Mouse (Mus musculus): ENCODE data around the gene Aifm3. TPM values are rescaled to one million over a fixed set of nuclear protein-coding genes. Genes with fewer than 3 reads are reported as not detected.
"Not testable (repeated sequence)": the region's sequence is repeated elsewhere in the genome, so short reads cannot be mapped to it uniquely, and the experiment has no call there.

Gene Aifm3
- polyA plus RNA-seq, 1 experiment, result not detected

DNA sequence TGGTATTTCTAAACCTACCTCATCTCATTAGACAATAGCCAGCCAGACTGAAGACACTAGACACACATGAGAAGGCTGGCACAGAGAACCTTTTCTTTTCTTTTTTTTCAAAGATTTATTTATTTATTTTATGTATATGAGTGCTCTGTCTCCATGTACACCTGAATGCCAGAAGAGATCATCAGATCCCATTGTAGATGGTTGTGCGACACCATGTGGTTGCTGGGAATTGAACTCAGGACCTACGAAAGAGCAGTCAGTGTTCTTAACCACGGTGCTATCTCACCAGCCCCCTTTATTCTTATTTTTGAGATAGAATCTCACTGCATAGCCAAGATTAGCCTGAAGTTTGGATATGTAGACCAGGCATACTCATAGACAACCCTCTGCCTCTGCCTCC lies 47.2 kb downstream of the Aifm3 start:
- TF ChIP-seq CTCF (IDR thresholded peaks at IDR 0.05; ENCODE audit: low read depth, low read length), result no peak
- no peak for TF ChIP-seq POLR2A (IDR thresholded peaks at IDR 0.05; ENCODE audit: borderline replicate concordance, low read depth, low read length)
- Histone ChIP-seq H3K4me1 (ENCODE audit: control insufficient read depth, insufficient read depth, low read length) (peaks cover 4% of the 10 kb centered on the region; the same call in 1 of the 2 replicates), H3K4me3 (ENCODE audit: insufficient read depth, low read length) (no peak overlapping the region), H3K27ac (ENCODE audit: insufficient read depth, low read depth, low read length) (no peak overlapping the region)

DNA sequence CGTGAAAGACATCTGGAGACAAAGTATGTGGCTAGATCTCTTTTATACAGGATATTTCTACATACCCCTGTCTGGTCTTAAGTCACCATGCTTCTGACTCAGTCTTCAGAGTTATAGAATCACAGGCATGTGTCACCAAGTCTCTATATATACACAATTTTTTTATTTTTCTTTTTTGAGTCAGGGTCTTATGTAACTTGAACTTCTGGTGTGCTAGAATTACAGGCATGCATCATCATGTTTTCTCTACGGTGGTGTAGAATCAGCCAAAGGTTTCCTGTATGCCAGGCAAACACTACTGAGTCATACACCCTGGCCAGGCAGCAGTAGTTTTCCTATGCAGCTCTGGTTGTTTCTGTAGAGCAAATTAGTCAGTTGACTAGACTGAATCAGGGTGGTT lies 53.2 kb downstream of the Aifm3 start:
- Histone ChIP-seq H3K4me1 (ENCODE audit: control insufficient read depth, insufficient read depth, low read length) (peaks cover 6% of the 10 kb centered on the region), H3K27ac (ENCODE audit: insufficient read depth, low read depth, low read length) (no peak overlapping the region), H3K4me3 (ENCODE audit: insufficient read depth, low read length) (no peak overlapping the region)
- TF ChIP-seq CTCF (IDR thresholded peaks at IDR 0.05; ENCODE audit: low read depth, low read length) (no peak), POLR2A (IDR thresholded peaks at IDR 0.05; ENCODE audit: borderline replicate concordance, low read depth, low read length) (no peak)

DNA sequence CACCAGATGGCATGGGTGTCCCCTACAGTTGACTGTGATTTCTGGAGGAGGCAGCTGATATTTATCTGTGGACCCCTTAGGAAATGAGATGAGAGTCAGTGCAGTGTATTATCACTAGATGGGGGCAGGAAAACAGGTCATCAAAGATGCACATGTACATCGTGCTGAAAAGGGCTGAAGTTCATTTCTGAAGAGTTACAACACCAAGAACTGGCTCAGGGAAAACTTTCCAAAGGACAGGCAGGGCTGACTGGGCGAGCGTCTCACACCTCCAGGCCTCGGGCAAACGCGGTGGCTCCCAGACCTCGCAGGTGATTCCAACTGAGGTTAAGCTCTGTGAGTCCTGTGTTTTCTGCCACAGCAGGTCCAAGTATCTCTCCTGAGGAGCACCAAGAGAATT lies 63.4 kb downstream of the Aifm3 start:
- peaks cover 13% of the 10 kb centered on the region for H3K4me1 ChIP-seq (ENCODE audit: control insufficient read depth, insufficient read depth, low read length)
- no peak overlapping the region for H3K4me3 ChIP-seq (ENCODE audit: insufficient read depth, low read length)
- no peak overlapping the region for H3K27ac ChIP-seq (ENCODE audit: insufficient read depth, low read depth, low read length)
- TF ChIP-seq POLR2A (IDR thresholded peaks at IDR 0.05; ENCODE audit: borderline replicate concordance, low read depth, low read length) (no peak), CTCF (IDR thresholded peaks at IDR 0.05; ENCODE audit: low read depth, low read length) (no peak)

DNA sequence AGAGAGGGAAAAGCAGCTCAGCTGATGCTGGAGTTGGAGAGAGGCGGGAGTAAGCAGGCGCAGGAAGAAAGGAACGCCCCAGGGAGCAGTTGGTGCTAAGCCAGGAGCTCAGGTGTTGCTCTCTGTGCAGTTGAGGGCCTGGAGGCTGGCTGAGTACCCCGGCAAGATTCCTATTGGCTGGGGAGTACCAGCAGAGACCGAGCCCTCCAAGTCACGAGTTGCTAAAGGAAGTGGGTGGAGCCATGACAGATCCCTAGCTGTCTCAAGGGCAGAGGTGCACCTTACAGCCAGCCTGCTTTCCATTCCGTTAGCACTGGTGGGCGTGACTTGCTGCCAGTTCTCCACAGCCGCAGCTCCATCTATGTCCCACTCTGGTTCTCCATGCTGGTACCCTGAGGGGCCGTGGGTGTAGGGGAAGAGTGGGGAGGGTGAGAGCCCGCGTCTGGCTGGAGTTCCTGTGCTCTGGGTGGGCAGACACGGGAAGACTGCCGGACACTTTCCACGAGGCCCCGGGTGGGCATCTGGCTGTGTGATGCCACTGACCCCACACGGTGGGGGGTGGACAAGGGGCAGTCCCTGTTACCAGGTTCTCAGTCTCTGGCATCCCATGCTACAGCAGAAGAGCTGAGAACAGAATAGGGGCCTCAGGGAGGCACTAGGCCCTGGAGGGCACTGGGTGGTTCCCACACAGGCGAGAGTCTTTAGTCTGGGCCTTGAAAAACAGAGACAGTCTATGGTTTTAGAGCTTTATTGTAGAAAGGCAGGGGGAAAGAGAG lies 64.7 kb downstream of the Aifm3 start:
- Histone ChIP-seq H3K4me1 (ENCODE audit: control insufficient read depth, insufficient read depth, low read length) (peaks cover 24% of the 10 kb centered on the region), H3K27ac (ENCODE audit: insufficient read depth, low read depth, low read length) (no peak overlapping the region), H3K4me3 (ENCODE audit: insufficient read depth, low read length) (peak overlapping the region; percentile 31)
- no peak for TF ChIP-seq CTCF (IDR thresholded peaks at IDR 0.05; ENCODE audit: low read depth, low read length)
- no peak for TF ChIP-seq POLR2A (IDR thresholded peaks at IDR 0.05; ENCODE audit: borderline replicate concordance, low read depth, low read length)

DNA sequence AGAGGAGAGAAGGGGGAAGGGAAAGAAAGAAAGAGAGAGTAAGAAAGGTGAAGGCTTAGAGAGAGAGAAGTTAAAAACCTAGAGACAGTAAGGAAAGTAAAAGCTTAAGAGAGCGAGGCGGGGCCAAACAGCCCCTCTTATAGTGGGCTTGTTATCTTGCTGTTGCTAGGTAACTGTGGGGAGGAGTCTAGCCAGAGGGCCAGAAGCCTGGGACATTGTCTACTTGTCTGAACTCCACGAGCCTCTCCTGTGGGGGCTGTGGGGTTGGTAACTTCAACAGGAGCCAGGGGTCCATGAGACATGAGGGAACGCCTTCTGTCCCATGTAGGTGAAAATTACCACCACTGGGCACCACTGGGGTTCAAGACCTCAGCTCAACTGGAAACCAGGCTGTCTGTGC lies 65.3 kb downstream of the Aifm3 start:
- not testable (repeated sequence) for H3K27ac ChIP-seq (ENCODE audit: insufficient read depth, low read depth, low read length); H3K4me3 ChIP-seq (ENCODE audit: insufficient read depth, low read length)
- peaks cover 25% of the 10 kb centered on the region for H3K4me1 ChIP-seq (ENCODE audit: control insufficient read depth, insufficient read depth, low read length)

DNA sequence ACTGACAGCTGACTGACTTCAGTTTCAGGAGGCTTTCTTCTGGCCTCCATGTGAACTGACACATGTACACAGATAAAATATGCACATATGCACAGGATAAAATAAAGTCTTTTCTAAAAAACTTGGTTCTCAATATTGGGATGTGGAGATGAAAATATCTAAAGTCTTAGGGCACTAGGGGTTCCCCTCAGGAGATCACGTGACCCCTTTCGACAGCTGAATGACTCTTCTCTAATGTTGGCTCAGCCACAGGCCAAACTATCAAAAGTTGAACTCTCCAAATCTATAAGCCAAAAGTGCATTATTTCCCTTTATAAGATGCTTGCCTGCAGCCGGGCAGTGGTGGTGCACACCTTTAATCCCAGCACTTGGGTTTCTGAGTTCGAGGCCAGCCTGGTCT lies 66.8 kb downstream of the Aifm3 start:
- no peak for TF ChIP-seq POLR2A (IDR thresholded peaks at IDR 0.05; ENCODE audit: borderline replicate concordance, low read depth, low read length)
- no peak for TF ChIP-seq CTCF (IDR thresholded peaks at IDR 0.05; ENCODE audit: low read depth, low read length)
- Histone ChIP-seq H3K27ac (ENCODE audit: insufficient read depth, low read depth, low read length) (no peak overlapping the region), H3K4me3 (ENCODE audit: insufficient read depth, low read length) (no peak overlapping the region), H3K4me1 (ENCODE audit: control insufficient read depth, insufficient read depth, low read length) (peaks cover 25% of the 10 kb centered on the region)

DNA sequence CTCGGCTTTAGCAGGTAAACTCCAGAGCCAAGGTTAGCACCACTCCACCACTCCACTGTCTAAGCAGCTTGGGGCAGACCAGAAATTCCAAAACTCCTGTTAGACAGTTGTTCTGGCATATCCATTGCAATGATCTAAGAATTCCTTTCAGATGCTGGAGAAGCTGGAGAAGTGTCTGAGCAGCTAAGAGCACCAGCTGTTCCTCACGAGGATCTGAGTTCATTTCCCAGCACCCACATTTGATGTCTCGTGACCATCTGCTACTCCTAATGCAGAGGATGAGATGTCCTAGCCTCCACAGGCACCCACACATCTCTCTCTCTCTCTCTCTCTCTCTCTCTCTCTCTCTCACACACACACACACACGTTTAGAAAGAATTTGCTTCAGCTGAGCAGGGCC lies 67.5 kb downstream of the Aifm3 start:
- TF ChIP-seq POLR2A (IDR thresholded peaks at IDR 0.05; ENCODE audit: borderline replicate concordance, low read depth, low read length), result no peak
- TF ChIP-seq CTCF (IDR thresholded peaks at IDR 0.05; ENCODE audit: low read depth, low read length), result no peak
- Histone ChIP-seq H3K4me1 (ENCODE audit: control insufficient read depth, insufficient read depth, low read length) (peaks cover 31% of the 10 kb centered on the region), H3K4me3 (ENCODE audit: insufficient read depth, low read length) (no peak overlapping the region), H3K27ac (ENCODE audit: insufficient read depth, low read depth, low read length) (no peak overlapping the region)

Other genes starting within 250 kb of the Aifm3 start
- gene Tmem191c, start 213.5 kb upstream of the Aifm3 start, polyA plus RNA-seq (2012; ENCODE audit: insufficient read depth, insufficient read length, missing spikeins), result 9.6 and 13.6 TPM in 2 replicates
- not detected in 2 replicates for gene Serpind1, start 158.2 kb upstream of the Aifm3 start, polyA plus RNA-seq (2012; ENCODE audit: insufficient read depth, insufficient read length, missing spikeins)
- 31.9 and 35.3 TPM in 2 replicates for gene Snap29, start 83.6 kb upstream of the Aifm3 start, polyA plus RNA-seq (2012; ENCODE audit: insufficient read depth, insufficient read length, missing spikeins)
- 37.1 and 38.0 TPM in 2 replicates for gene Pi4ka, start 83.3 kb upstream of the Aifm3 start, polyA plus RNA-seq (2012; ENCODE audit: insufficient read depth, insufficient read length, missing spikeins)
- 26.2 and 27.4 TPM in 2 replicates for gene Crkl, start 37.6 kb upstream of the Aifm3 start, polyA plus RNA-seq (2012; ENCODE audit: insufficient read depth, insufficient read length, missing spikeins)
- 53.4 and 57.0 TPM in 2 replicates for gene Lztr1, start 19.1 kb downstream of the Aifm3 start, polyA plus RNA-seq (2012; ENCODE audit: insufficient read depth, insufficient read length, missing spikeins)
- gene Thap7, start 41.5 kb downstream of the Aifm3 start, polyA plus RNA-seq (2012; ENCODE audit: insufficient read depth, insufficient read length, missing spikeins), result 23.2 and 25.5 TPM in 2 replicates
- gene Lrrc74b, start 71.6 kb downstream of the Aifm3 start, polyA plus RNA-seq (2012; ENCODE audit: insufficient read depth, insufficient read length, missing spikeins), result not detected in 2 replicates
- not detected in 2 replicates for gene P2rx6, start 72.3 kb downstream of the Aifm3 start, polyA plus RNA-seq (2012; ENCODE audit: insufficient read depth, insufficient read length, missing spikeins)
- 2.2 and 2.4 TPM in 2 replicates for gene Slc7a4, start 93.6 kb downstream of the Aifm3 start, polyA plus RNA-seq (2012; ENCODE audit: insufficient read depth, insufficient read length, missing spikeins)
- 19.5 and 22.6 TPM in 2 replicates for gene Smpd4, start 129.7 kb downstream of the Aifm3 start, polyA plus RNA-seq (2012; ENCODE audit: insufficient read depth, insufficient read length, missing spikeins)
- gene Ccdc74a, start 156.9 kb downstream of the Aifm3 start, polyA plus RNA-seq (2012; ENCODE audit: insufficient read depth, insufficient read length, missing spikeins), result not detected in 2 replicates
- 82.4 and 105 TPM in 2 replicates for gene Med15, start 243.3 kb downstream of the Aifm3 start, polyA plus RNA-seq (2012; ENCODE audit: insufficient read depth, insufficient read length, missing spikeins)